Mouse (Mus musculus): Measurements from ENCODE around the gene Dnali1. TPM values are rescaled to one million over a fixed set of nuclear protein-coding genes. Genes with fewer than 3 reads are reported as not detected.

Gene Dnali1
- polyA plus RNA-seq, 1 experiment, result not detected

DNA sequence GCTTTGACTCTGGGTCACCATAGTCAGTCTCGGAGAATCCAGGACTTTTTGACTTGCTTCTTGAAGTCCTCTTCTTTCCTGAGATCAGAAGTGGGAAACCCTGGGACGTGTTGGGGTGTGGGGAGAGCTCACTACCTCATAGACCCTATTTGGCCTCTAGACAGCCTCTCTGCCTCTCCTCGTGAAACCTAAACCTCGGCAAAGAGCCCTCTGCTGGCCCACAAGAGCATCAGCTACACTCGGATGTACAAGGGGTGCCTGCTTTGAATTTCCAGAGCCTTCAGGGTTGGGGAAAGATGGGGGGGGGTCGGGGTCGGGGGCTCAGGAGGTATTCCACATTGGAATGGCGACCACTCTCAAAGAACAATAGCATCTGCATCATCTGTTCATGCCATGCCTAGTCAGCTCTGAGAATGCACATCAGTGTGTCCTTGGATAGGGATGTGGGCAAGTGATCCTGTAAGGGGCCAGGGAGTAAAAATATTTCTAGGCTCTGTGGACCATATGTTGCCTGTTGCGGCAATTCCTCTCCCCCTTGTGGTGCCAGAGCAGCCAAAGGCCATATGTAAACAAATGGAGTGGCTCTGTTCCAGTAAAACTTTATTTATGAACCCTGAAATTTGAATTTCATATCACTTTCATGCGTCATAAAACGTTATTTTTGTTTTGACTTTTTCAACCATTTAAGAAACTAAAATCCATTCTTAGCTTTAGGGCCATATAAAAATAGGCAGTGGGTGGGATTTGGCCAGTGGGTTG is 44.5 kb downstream of the Dnali1 start:
- 35% methylated on average over 11 of the region's 11 CpGs for WGBS
- no peak for TF ChIP-seq POLR2A (IDR thresholded peaks at IDR 0.05; ENCODE audit: borderline replicate concordance, control insufficient read depth, low read depth, low read length)
- peak; percentile 26; the same call in 1 of the 2 replicates for TF ChIP-seq CTCF (IDR thresholded peaks at IDR 0.05; ENCODE audit: control insufficient read depth, insufficient read depth, low read length)
- H3K4me3 ChIP-seq (replicated peaks; ENCODE audit: control insufficient read depth, low read depth, low read length), result no peak overlapping the region
- H3K27ac ChIP-seq (ENCODE audit: control insufficient read depth, insufficient read depth, low read depth, low read length, poor library complexity), result no peak overlapping the region
- peaks cover 3% of the 10 kb centered on the region; the same call in 1 of the 2 replicates for H3K4me1 ChIP-seq (ENCODE audit: control insufficient read depth, insufficient read depth, low read length)

DNA sequence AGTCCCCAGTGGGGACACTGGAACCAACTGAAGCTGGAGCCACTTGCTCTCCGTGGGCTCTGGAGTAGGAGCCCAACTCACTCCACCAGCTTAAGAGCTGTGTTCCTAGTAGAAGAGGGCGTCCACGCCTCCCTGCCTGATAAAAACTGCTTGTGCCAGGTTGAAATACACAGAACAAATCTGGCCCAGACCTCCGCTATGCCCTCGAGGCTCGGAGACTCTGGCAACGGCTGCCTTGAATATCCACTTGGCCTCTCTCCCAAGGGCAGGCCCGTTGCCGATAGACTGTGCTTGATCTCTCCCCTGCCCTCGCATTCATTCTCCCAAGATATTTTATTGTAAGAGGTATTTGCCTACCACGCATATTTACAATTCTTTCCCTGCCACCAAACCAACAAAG is 48.1 kb downstream of the Dnali1 start:
- 86% methylated on average over 11 of the region's 11 CpGs for WGBS
- TF ChIP-seq POLR2A (IDR thresholded peaks at IDR 0.05; ENCODE audit: borderline replicate concordance, control insufficient read depth, low read depth, low read length) (no peak), CTCF (IDR thresholded peaks at IDR 0.05; ENCODE audit: control insufficient read depth, insufficient read depth, low read length) (no peak)
- H3K4me3 ChIP-seq (replicated peaks; ENCODE audit: control insufficient read depth, low read depth, low read length), result no peak overlapping the region
- no peak overlapping the region for H3K27ac ChIP-seq (ENCODE audit: control insufficient read depth, insufficient read depth, low read depth, low read length, poor library complexity)
- peaks cover 4% of the 10 kb centered on the region for H3K4me1 ChIP-seq (ENCODE audit: control insufficient read depth, insufficient read depth, low read length)

DNA sequence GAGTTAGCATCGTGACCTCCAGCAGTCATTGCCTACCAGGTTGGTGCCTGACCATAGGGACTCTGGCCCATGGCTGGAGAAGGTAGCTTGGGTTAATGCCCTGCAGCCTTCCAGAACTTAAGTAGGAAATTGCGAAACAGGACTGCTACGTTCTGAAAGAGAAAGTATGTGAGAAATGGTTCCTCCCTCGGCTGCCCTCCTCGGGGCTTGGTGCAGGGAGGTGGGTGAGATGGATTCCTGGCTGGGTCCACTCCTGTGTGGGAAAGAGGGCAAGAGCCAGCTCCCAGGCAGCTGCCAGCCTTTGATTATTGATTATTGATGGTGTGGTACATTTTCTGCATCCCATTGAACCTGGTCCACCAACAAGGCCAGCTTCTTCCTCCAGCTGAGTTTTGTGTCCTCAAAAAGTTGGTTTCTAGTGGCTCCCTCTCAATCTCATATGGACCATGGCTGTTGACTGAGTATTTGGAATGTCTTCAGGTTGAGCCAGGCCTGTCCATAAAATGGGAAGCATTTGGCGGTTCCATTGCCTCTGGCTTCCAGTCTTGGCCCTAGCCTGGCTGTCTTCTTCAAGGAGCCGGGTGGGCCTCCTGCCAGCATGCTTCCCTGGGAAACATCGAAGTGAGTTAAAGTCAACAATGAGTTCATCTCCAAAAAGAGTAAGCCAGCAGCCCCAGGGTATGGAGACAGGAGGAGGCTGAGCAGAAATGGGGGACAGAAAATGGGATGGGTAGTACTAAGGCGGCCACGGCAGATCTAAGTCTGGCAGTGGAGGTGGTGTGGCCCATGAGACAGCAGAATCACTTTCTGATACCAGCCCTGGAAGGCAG is 49.5 kb downstream of the Dnali1 start, which contains the start of gene Gnl2:
TSS of gene Gnl2 (plus strand) at position 780 of the 830 bp plus-strand sequence.
- H3K4me1 ChIP-seq (ENCODE audit: control insufficient read depth, insufficient read depth, low read length), result peaks cover 4% of the 10 kb centered on the region
- WGBS, result 46% methylated on average over 10 of the region's 10 CpGs
- no peak for TF ChIP-seq CTCF (IDR thresholded peaks at IDR 0.05; ENCODE audit: control insufficient read depth, insufficient read depth, low read length)
- no peak for TF ChIP-seq POLR2A (IDR thresholded peaks at IDR 0.05; ENCODE audit: borderline replicate concordance, control insufficient read depth, low read depth, low read length)
- peak within 1 kb of the TSS; percentile 13 for H3K27ac ChIP-seq (ENCODE audit: control insufficient read depth, insufficient read depth, low read depth, low read length, poor library complexity)
- H3K4me3 ChIP-seq (replicated peaks; ENCODE audit: control insufficient read depth, low read depth, low read length), result no peak within 1 kb of the TSS

DNA sequence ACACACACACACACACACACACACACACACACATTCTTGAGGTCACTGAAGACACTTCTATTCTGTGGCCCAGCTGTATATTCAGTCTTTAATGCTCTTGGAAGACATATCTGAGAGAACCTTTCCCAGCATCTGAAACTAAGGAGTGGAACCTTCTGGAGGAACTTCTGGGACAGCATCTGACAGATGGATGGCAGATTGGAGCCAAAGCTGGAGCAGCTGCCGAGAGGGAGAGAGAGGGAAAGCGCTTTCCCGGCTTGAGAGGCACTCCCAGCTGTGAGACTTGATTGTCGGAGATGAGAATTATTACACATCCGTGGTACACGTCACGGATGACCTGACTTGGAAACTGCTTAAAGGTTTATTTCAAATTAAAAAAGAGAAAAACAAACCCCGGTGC is 56.8 kb downstream of the Dnali1 start:
- TF ChIP-seq POLR2A (IDR thresholded peaks at IDR 0.05; ENCODE audit: borderline replicate concordance, control insufficient read depth, low read depth, low read length) (no peak), CTCF (IDR thresholded peaks at IDR 0.05; ENCODE audit: control insufficient read depth, insufficient read depth, low read length) (no peak)
- Histone ChIP-seq H3K4me3 (replicated peaks; ENCODE audit: control insufficient read depth, low read depth, low read length) (no peak overlapping the region), H3K4me1 (ENCODE audit: control insufficient read depth, insufficient read depth, low read length) (no peaks in the 10 kb centered on the region; the same call in 1 of the 2 replicates), H3K27ac (ENCODE audit: control insufficient read depth, insufficient read depth, low read depth, low read length, poor library complexity) (no peak overlapping the region)
- WGBS, result 78% methylated on average over 8 of the region's 8 CpGs

DNA sequence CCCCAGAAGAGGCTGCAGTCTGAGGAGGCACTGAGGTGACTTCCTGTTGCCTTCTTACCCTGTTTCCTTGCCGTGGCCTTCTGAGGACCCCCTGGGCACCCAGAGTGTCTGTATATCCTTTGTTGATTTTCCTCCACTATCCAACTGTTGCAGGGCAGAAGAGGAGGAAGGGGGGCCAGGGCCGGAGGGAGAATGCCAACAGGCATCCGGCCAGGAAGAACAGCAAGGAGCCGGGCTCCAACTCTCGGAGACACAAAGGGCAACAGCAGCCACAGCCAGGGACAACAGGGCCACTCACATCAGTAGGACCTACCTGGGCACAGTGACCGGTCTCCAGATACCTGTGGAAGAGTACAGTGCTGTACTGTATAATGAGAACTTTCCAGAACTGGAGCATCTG is 57.3 kb downstream of the Dnali1 start:
- 67% methylated on average over 6 of the region's 6 CpGs for WGBS
- Histone ChIP-seq H3K27ac (ENCODE audit: control insufficient read depth, insufficient read depth, low read depth, low read length, poor library complexity) (no peak overlapping the region), H3K4me1 (ENCODE audit: control insufficient read depth, insufficient read depth, low read length) (no peaks in the 10 kb centered on the region; the same call in 1 of the 2 replicates), H3K4me3 (replicated peaks; ENCODE audit: control insufficient read depth, low read depth, low read length) (no peak overlapping the region)
- TF ChIP-seq POLR2A (IDR thresholded peaks at IDR 0.05; ENCODE audit: borderline replicate concordance, control insufficient read depth, low read depth, low read length) (no peak), CTCF (IDR thresholded peaks at IDR 0.05; ENCODE audit: control insufficient read depth, insufficient read depth, low read length) (no peak)

DNA sequence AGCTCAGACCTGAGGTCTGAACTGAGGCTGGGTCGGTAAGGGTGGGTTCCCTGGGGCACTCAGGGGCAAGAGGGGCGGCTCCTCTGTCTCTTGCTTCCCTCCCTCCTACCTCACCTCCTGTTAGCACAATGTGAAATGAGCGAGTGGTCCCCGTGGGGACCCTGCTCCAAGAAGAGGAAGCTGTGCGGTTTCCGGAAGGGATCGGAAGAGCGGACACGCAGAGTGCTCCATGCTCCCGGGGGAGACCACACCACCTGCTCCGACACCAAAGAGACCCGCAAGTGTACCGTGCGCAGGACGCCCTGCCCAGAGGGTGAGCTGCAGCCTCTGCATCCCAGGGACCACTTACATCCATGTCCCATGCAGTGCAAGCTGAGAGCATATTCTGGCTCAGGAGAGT is 58.0 kb downstream of the Dnali1 start:
- Histone ChIP-seq H3K27ac (ENCODE audit: control insufficient read depth, insufficient read depth, low read depth, low read length, poor library complexity) (no peak overlapping the region), H3K4me1 (ENCODE audit: control insufficient read depth, insufficient read depth, low read length) (no peaks in the 10 kb centered on the region; the same call in 1 of the 2 replicates)
- WGBS, result 24% methylated on average over 15 of the region's 15 CpGs

More for the DNA sequence above, 58.0 kb downstream of the Dnali1 start:
- no peak overlapping the region for H3K4me3 ChIP-seq (replicated peaks; ENCODE audit: control insufficient read depth, low read depth, low read length)
- TF ChIP-seq CTCF (IDR thresholded peaks at IDR 0.05; ENCODE audit: control insufficient read depth, insufficient read depth, low read length) (no peak), POLR2A (IDR thresholded peaks at IDR 0.05; ENCODE audit: borderline replicate concordance, control insufficient read depth, low read depth, low read length) (no peak)

Other genes starting within 250 kb of the Dnali1 start
- 22.8 and 27.6 TPM in 2 replicates for gene Yrdc, start 215.0 kb downstream of the Dnali1 start, polyA plus RNA-seq (2011; ENCODE audit: insufficient read depth, insufficient read length, low replicate concordance, missing spikeins)
- 7.8 and 12.3 TPM in 2 replicates for gene 1110065P20Rik, start 214.5 kb downstream of the Dnali1 start, polyA plus RNA-seq (2011; ENCODE audit: insufficient read depth, insufficient read length, low replicate concordance, missing spikeins)
- not detected in 2 replicates for gene Maneal, start 203.5 kb downstream of the Dnali1 start, polyA plus RNA-seq (2011; ENCODE audit: insufficient read depth, insufficient read length, low replicate concordance, missing spikeins)
- not detected in 2 replicates for gene Epha10, start 184.8 kb downstream of the Dnali1 start, polyA plus RNA-seq (2011; ENCODE audit: insufficient read depth, insufficient read length, low replicate concordance, missing spikeins)
- 5.8 and 7.6 TPM in 2 replicates for gene 9930104L06Rik, start 128.7 kb downstream of the Dnali1 start, polyA plus RNA-seq (2011; ENCODE audit: insufficient read depth, insufficient read length, low replicate concordance, missing spikeins)
- gene Cdca8, start 126.4 kb downstream of the Dnali1 start, polyA plus RNA-seq (2011; ENCODE audit: insufficient read depth, insufficient read length, low replicate concordance, missing spikeins), result 65.8 and 99.2 TPM in 2 replicates
- 1.6 TPM in 1 of 2 replicates, not detected in the other for gene Rspo1, start 79.3 kb downstream of the Dnali1 start, polyA plus RNA-seq (2011; ENCODE audit: insufficient read depth, insufficient read length, low replicate concordance, missing spikeins)
- 33.3 and 65.5 TPM in 2 replicates for gene Gnl2, start 49.1 kb downstream of the Dnali1 start, polyA plus RNA-seq (2011; ENCODE audit: insufficient read depth, insufficient read length, low replicate concordance, missing spikeins)
- gene Snip1, start 969 bp upstream of the Dnali1 start, polyA plus RNA-seq (2011; ENCODE audit: insufficient read depth, insufficient read length, low replicate concordance, missing spikeins), result 9.4 and 15.8 TPM in 2 replicates
- gene Meaf6, start 19.4 kb upstream of the Dnali1 start, polyA plus RNA-seq (2011; ENCODE audit: insufficient read depth, insufficient read length, low replicate concordance, missing spikeins), result 25.1 and 39.9 TPM in 2 replicates
- gene Zc3h12a, start 62.1 kb upstream of the Dnali1 start, polyA plus RNA-seq (2011; ENCODE audit: insufficient read depth, insufficient read length, low replicate concordance, missing spikeins), result 3.6 and 12.5 TPM in 2 replicates

Measured in bone marrow, adult 2 months (tissue).